Mouse (Mus musculus) limb, embryonic 11.5 days (tissue): ENCODE results near the gene Ehbp1. TPM values are rescaled to one million over a fixed set of nuclear protein-coding genes. Genes with fewer than 3 reads are reported as not detected.

ENCODE experiments used
- ATAC-seq: fragments of 200-750 bp; cut with Nextera tagmentation; 2 replicates; pipeline ENCODE4 v1.8.0; 2017; ENCODE audit warnings: low read depth; ENCODE audit not compliant: insufficient number of reproducible peaks, low FRiP score, low TSS enrichment
- DNase-seq: peaks from one replicate; pipeline ENCODE4 v3.0.0-alpha.2; 2015; ENCODE audit warnings: low spot score
- H3K27ac ChIP-seq: fragments of 300-500 bp; sonication (generic); replicated peaks from 2 replicates; pipeline ENCODE4 v1.5.1; 2014; ENCODE audit warnings: low read depth, mild to moderate bottlenecking, low read length
- H3K27me3 ChIP-seq: fragments of 300-500 bp; sonication (generic); 2 replicates; pipeline ENCODE4 v1.6.1; 2014; ENCODE audit warnings: mild to moderate bottlenecking, low read length, mixed read lengths; ENCODE audit not compliant: control insufficient read depth, insufficient read depth
- H3K36me3 ChIP-seq: fragments of 300-500 bp; sonication (generic); 2 replicates; pipeline ENCODE4 v1.6.1; 2014; ENCODE audit warnings: mild to moderate bottlenecking, low read length, moderate library complexity, mixed read lengths; ENCODE audit not compliant: control insufficient read depth, insufficient read depth
- H3K4me1 ChIP-seq: fragments of 300-500 bp; sonication (generic); 2 replicates; pipeline ENCODE4 v1.6.1; 2014; ENCODE audit warnings: low read length, mixed read lengths; ENCODE audit not compliant: control insufficient read depth, insufficient read depth
- H3K4me2 ChIP-seq: fragments of 300-500 bp; sonication (generic); 2 replicates; pipeline ENCODE4 v1.6.1; 2014; ENCODE audit warnings: low read depth, mild to moderate bottlenecking, moderate library complexity; ENCODE audit not compliant: severe bottlenecking
- H3K4me3 ChIP-seq: fragments of 300-500 bp; sonication (generic); 2 replicates; pipeline ENCODE4 v1.5.1; 2014; ENCODE audit warnings: low read depth, low read length
- H3K9ac ChIP-seq: fragments of 300-500 bp; sonication (generic); 2 replicates; pipeline ENCODE4 v1.6.1; 2014; ENCODE audit warnings: mild to moderate bottlenecking, low read length
- H3K9me3 ChIP-seq: fragments of 300-500 bp; sonication (generic); 2 replicates; pipeline ENCODE4 v1.6.1; 2016; ENCODE audit warnings: low read length; ENCODE audit not compliant: control insufficient read depth
- WGBS: fragments of 180-500 bp; shearing (Covaris S2); extraction: QIAGEN DNeasy Blood & Tissue Kit; methylation state at CpG from one replicate; pipeline ENCODE4 v1.1.7; 2014; 5-methylcytosine and 5-hydroxymethylcytosine counted together
- polyA plus RNA-seq: library from polyadenylated mRNA; unstranded; fragments of >200 nt; fragmentation: Nextera tagmentation; extraction: Ambion mirVana; gene quantifications from 2 replicates; pipeline ENCODE4 v1.2.1, GENCODE M21; 2014

The Ehbp1 gene
- polyA plus RNA-seq, 1 experiment from 2014 or later = 8.4 TPM

- no peak overlapping the region for H3K4me3 ChIP-seq
- 94% methylated on average over 3 of the region's 3 CpGs for WGBS
- ATAC-seq = no peak
- DNase-seq = no peak
- no peaks in the 10 kb centered on the region for H3K4me1 ChIP-seq
- H3K9ac ChIP-seq = no peak overlapping the region
- H3K9me3 ChIP-seq = no peaks in the 10 kb centered on the region
- no peaks in the 10 kb centered on the region; the same call in 1 of the 2 replicates for H3K36me3 ChIP-seq
- no peaks in the 10 kb centered on the region for H3K27me3 ChIP-seq
- H3K4me2 ChIP-seq = no peak overlapping the region
- H3K27ac ChIP-seq = no peak overlapping the region
These were observed 70.2 kb downstream of the Ehbp1 start for GRCm38 (mm10) chr11:22271889-22272288.

GRCm38 (mm10) chr11:22269643-22270042 is 72.4 kb downstream of the Ehbp1 start:
- Histone ChIP-seq H3K27me3 (no peaks in the 10 kb centered on the region), H3K9ac (no peak overlapping the region), H3K4me3 (no peak overlapping the region), H3K9me3 (no peaks in the 10 kb centered on the region), H3K36me3 (no peaks in the 10 kb centered on the region), H3K27ac (no peak overlapping the region), H3K4me2 (no peak overlapping the region), H3K4me1 (no peaks in the 10 kb centered on the region)
- no peak for DNase-seq
- 81% methylated on average over 4 of the region's 4 CpGs for WGBS
- no peak for ATAC-seq

DNA sequence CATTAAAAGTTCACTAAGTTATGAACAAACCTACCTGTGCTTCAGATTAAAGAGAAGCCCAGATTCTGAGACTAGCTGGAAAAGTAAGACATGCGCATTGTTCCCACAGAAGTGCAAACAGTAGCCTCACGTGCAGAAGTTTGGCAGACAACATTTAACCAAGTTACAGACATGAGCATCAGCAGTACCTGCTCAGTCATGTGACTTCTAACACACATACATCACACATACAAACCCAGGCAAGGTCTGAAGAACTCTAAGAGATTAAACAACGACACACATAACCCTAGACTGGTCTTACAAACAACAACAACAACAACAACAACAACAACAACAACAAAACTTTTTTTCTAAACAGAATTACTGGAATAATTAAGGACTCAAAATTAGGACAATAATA is 72.9 kb downstream of the Ehbp1 start:
- Histone ChIP-seq H3K27ac (no peak overlapping the region), H3K9me3 (no peaks in the 10 kb centered on the region), H3K9ac (no peak overlapping the region), H3K4me1 (no peaks in the 10 kb centered on the region), H3K36me3 (no peaks in the 10 kb centered on the region), H3K27me3 (no peaks in the 10 kb centered on the region), H3K4me2 (no peak overlapping the region), H3K4me3 (no peak overlapping the region)
- 90% methylated on average over 3 of the region's 3 CpGs for WGBS
- DNase-seq = no peak
- no peak for ATAC-seq

GRCm38 (mm10) chr11:22267014-22267413 is 75.1 kb downstream of the Ehbp1 start:
- Histone ChIP-seq H3K4me3 (no peak overlapping the region), H3K27ac (no peak overlapping the region), H3K27me3 (no peaks in the 10 kb centered on the region), H3K9me3 (no peaks in the 10 kb centered on the region), H3K9ac (no peak overlapping the region), H3K4me1 (no peaks in the 10 kb centered on the region), H3K36me3 (no peaks in the 10 kb centered on the region), H3K4me2 (no peak overlapping the region)
- no peak for ATAC-seq
- DNase-seq = no peak

- 94% methylated on average over 1 of the region's 1 CpGs for WGBS
- no peak overlapping the region for H3K4me2 ChIP-seq
- no peak overlapping the region for H3K4me3 ChIP-seq
- H3K27me3 ChIP-seq = no peaks in the 10 kb centered on the region
- DNase-seq = no peak
- H3K4me1 ChIP-seq = no peaks in the 10 kb centered on the region
- no peak for ATAC-seq
- H3K9ac ChIP-seq = no peak overlapping the region
- no peaks in the 10 kb centered on the region for H3K36me3 ChIP-seq
- no peak overlapping the region for H3K27ac ChIP-seq
- H3K9me3 ChIP-seq = no peaks in the 10 kb centered on the region
These were observed 86.7 kb downstream of the Ehbp1 start for GRCm38 (mm10) chr11:22255418-22255817.

GRCm38 (mm10) chr11:22249363-22249762 is 92.7 kb downstream of the Ehbp1 start:
- 86% methylated on average over 2 of the region's 2 CpGs for WGBS
- DNase-seq (no peak), ATAC-seq (no peak)
- Histone ChIP-seq H3K4me1 (no peaks in the 10 kb centered on the region), H3K36me3 (no peaks in the 10 kb centered on the region), H3K9ac (no peak overlapping the region), H3K4me3 (no peak overlapping the region), H3K27ac (no peak overlapping the region), H3K9me3 (no peaks in the 10 kb centered on the region), H3K27me3 (no peaks in the 10 kb centered on the region), H3K4me2 (no peak overlapping the region)

GRCm38 (mm10) chr11:22247736-22248135 is 94.4 kb downstream of the Ehbp1 start:
- 80% methylated on average over 4 of the region's 4 CpGs for WGBS
- no peaks in the 10 kb centered on the region for H3K36me3 ChIP-seq
- no peak overlapping the region for H3K27ac ChIP-seq
- H3K4me1 ChIP-seq = no peaks in the 10 kb centered on the region
- DNase-seq = no peak
- no peaks in the 10 kb centered on the region for H3K9me3 ChIP-seq
- no peak for ATAC-seq
- no peak overlapping the region for H3K9ac ChIP-seq
- H3K4me2 ChIP-seq = no peak overlapping the region
- no peak overlapping the region for H3K4me3 ChIP-seq
- no peaks in the 10 kb centered on the region for H3K27me3 ChIP-seq

DNA sequence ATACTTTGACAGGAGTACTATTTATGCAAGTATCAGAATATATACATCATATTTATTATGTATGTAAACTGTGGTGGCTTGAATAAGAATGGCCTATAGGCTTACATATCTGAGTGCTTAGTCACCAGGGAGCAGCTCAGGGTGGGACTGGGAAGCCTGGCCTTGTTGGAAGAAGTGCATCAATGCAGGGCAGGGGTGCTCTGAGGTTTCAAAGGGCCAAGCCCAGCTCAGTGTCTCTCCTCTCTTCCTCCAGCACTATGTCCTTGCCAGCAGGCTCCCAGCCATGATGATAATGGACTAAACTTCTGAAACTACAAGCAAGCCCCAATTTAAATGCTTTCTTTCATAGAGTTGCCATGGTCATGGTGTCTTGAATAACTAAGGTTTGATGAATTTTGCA is 95.0 kb downstream of the Ehbp1 start:
- Histone ChIP-seq H3K27me3 (no peaks in the 10 kb centered on the region), H3K9ac (no peak overlapping the region), H3K4me2 (no peak overlapping the region), H3K36me3 (no peaks in the 10 kb centered on the region), H3K27ac (no peak overlapping the region), H3K4me1 (no peaks in the 10 kb centered on the region), H3K4me3 (no peak overlapping the region), H3K9me3 (no peaks in the 10 kb centered on the region)
- ATAC-seq (no peak), DNase-seq (no peak)

GRCm38 (mm10) chr11:22235558-22235957 is 106.5 kb downstream of the Ehbp1 start:
- Histone ChIP-seq H3K36me3 (no peaks in the 10 kb centered on the region), H3K9me3 (no peaks in the 10 kb centered on the region), H3K4me2 (no peak overlapping the region), H3K27me3 (no peaks in the 10 kb centered on the region), H3K4me3 (no peak overlapping the region), H3K4me1 (no peaks in the 10 kb centered on the region), H3K9ac (no peak overlapping the region), H3K27ac (no peak overlapping the region)
- DNase-seq (no peak), ATAC-seq (no peak)
- 86% methylated on average over 5 of the region's 5 CpGs for WGBS
